Mouse (Mus musculus): Measurements from ENCODE around the gene Ciapin1. TPM values are rescaled to one million over a fixed set of nuclear protein-coding genes. Genes with fewer than 3 reads are reported as not detected.

Gene Ciapin1
- total RNA-seq (2014; fragmentation: Nextera tagmentation) (45.7 and 48.0 TPM in 2 replicates), total RNA-seq (2017) (46.1 and 72.3 TPM in 2 replicates)

DNA sequence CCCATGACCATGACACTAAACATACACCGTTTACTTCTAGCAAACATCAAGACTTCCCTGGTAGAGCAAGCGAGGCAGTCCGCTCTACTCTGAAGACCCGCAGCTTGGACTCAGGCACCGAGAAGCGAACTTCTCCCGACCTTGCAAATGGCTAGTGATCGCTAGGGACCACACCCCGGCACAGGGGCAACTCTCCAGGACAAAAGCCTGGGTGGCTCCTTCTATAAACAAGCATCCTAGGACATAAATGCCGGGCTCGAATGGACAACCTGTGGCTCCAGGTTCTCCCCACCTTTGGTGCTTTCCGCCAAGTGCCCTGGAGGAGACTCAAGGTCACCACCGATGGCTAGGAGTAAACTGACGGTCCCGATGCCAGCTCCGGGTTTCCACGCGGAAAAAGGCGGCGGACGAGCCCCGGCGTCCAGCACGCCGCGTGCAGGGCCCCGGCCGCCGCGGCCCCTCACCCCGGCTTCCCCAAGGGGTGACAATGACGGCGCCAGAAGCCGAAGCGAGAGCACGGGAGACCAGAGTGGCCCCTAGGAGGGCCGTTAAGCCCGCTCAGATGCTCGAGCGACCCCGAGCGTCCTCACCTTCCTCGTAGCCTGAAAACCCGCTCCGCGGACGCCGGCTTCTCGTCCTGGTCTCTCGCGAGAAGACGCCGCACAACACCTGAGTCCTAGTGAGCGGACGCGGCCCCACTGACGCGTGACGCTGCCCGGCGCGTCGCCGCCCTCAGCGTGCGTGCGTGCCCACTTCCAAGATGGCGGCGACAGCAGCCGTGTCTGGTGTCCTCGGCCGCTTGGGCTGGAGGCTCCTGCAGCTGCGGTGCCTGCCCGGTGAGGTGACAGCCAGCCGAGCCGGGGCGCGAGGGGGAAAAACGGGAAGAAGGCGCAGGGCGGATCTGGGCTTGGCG, at the start of gene Ciapin1, which contains the start of gene Coq9:
Gene Ciapin1, minus strand, starts transcription at position 697 of the 913 bp plus-strand sequence.
Gene Coq9, plus strand, starts transcription at position 660 of the 913 bp plus-strand sequence.
- ATAC-seq (replicated peaks; ENCODE audit: poor library complexity, severe bottlenecking) = peak; percentile 90

DNA sequence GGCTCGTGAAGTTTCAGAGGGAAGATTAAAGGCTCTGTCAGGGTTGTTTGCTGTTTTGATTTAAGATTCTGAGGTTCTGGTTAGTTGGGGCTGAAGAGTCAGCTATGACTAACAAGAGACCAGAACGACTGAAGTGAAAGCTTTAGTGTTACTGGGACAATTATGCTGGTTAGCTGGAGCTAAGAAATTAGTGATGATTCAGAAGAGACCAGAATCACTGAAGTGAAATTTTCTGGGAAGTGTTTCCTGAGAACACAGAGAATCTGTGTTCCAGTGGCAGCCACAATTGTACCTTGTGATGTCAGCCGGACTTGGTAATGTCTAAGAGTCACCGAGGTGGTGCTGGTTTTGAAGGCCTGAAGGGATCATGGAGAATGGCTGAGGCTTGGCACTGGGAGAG, 42.6 kb upstream of the Ciapin1 start:
- no peak for ATAC-seq (replicated peaks; ENCODE audit: poor library complexity, severe bottlenecking)

DNA sequence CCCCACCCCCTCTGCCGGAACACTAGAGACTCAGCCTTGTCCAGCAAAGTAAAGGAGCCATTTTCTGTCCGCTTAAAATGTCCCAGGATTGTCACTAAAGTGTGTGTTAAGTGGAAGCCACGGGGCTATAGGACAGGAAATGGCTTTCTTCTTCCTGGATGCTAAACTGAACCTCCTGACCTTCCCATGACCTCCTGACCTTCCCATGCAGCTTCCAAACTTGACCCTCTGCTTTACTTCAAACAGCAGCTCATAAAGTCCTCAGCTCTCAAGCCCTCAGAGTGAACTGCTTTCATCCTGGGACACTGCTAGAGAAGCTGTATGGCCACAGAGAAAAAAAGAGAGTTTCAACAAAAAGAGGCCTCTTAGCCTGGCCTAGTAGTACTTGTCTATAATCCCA, 38.7 kb upstream of the Ciapin1 start:
- no peak for ATAC-seq (replicated peaks; ENCODE audit: poor library complexity, severe bottlenecking)

DNA sequence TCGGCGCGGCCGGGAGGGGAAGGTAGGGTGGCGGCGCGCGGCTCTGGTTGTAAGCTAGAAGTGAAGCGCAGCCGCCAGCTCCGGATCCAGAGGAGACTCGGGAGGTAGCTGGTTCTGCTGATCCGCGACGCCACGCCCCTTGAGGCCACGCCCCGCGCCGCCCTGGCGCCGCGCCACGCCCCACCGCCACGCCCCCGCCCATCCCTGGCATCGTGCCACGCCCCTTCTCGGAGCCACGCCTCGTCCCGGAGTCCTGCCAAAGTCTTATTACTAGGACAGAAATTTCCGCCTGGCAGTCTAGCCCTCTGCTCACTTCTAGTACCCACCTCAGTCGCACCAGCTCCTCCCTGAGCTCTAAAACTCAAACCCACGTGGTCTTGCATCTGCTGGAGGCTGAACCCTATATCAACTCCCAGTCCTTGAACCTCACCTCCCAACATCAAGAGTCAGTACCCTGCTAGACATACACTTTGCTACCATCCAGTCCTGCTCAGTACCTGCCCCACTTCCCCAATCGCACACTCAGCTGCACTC, 38.1 kb upstream of the Ciapin1 start, which contains the start of gene Dok4:
Gene Dok4, minus strand, starts transcription at position 134 of the 534 bp plus-strand sequence.
- ATAC-seq (replicated peaks; ENCODE audit: poor library complexity, severe bottlenecking) = peak; percentile 77

DNA sequence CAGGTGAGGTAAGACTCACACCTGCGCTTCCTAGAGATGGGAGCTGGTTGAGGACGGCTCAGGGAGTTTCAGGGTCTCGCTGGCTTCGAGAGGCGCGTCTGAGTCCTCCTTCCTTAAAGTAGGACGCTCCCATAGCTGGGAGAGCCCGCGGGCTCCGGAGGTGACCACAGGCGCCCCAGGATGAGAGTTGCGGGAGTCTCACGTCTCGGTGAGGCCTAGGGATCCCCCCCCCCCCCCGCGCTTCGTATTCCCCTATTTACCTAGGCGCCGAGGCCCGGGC, 37.7 kb upstream of the Ciapin1 start:
- peak; percentile 2; the same call in 1 of the 2 replicates for ATAC-seq (replicated peaks; ENCODE audit: poor library complexity, severe bottlenecking)

DNA sequence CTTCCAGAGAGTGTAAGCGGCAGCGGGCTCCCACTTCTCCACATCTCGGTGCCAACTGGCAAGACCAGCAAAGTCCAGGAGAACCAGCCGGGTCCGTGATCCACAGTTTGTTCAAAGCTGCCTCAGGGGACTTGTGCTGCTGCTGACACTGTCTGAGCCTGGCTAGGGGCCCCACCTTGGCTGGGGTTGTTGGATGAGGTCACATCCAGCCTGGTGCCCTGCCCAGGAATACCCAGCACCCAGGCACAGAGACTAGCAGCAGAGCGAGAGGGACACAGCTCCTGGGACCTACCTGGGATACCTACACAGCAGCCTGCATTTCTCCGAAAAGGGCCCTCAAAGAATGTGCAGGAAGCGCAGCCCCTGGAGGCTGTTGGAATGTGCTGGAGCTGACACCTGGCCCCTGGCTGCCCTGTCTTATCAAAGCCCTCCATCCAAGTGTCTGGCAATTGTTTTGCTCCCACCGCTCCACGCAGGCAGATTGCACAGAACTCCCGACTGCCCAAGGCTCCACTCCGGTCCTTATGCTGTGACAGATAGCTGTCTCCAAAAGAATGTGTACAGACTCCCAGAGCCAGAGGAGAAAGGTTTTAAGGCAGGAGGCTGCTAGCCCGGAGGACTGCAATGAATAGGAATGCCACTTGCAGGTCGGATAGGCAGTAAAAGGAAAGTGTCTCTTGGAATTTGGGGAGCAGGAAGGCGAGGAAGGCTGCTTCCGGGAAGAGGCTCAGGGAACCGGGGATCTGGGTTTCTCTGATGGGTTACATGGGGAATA, 37.1 kb upstream of the Ciapin1 start:
- ATAC-seq (replicated peaks; ENCODE audit: poor library complexity, severe bottlenecking) = no peak

DNA sequence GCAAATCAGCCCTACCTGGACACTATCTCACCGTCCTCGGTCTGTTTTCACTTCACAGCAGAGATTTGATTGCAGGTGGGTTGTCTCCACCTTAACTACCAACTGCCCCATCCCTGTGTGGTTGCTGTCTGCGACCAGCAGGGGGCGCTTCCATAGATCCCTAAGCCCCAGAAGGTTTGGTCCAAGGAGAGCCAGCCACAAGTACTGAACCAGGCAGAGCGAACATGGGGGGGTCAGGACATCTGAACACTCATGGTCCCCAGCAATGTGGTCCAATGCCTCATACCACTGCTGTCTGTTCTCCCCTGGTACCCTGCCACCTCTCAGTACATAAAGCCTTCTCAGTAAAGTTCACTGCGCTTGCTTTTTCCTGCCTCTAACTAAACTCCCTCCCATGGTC, 36.2 kb upstream of the Ciapin1 start:
- ATAC-seq (replicated peaks; ENCODE audit: poor library complexity, severe bottlenecking) = peak; percentile 42

DNA sequence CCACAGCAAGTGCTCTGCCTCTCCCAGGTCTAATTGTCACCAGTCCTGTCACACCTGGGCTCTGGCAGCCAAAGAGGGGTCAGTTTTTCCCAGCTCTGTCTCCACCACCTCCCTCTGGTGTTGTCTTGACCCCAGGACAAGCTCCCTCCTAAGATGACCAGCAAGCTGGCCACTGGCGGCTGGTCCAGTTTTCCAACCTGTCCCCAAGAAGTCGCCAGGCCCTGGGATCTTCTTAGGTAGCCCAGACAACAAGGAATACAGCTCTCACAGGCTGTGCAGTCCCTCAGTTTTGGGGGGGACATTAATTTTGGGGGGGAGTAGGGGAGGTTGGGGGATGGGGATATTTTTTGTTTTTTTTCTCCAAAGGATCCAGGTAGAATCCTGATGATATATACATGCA, 34.4 kb upstream of the Ciapin1 start:
- no peak for ATAC-seq (replicated peaks; ENCODE audit: poor library complexity, severe bottlenecking)

DNA sequence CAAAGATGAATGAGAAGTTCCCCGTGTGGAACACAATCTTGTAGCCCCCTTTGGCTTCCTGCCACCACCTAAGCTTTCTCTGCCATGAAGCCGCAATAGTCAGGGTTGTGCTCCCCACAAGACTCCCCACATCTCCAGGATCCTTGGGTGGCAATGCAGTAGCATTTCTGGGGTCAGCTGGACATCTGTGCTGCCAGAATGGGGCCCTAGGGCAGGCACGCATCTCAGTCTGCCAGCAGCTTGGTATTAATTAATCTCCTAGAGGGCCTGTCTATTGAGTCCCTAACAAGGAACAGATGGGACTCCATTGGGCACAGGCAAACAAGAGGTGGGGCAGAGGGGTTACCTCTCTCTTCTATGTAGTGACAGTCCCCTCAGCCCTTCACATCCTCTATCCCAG, 34.0 kb upstream of the Ciapin1 start:
- no peak for ATAC-seq (replicated peaks; ENCODE audit: poor library complexity, severe bottlenecking)

DNA sequence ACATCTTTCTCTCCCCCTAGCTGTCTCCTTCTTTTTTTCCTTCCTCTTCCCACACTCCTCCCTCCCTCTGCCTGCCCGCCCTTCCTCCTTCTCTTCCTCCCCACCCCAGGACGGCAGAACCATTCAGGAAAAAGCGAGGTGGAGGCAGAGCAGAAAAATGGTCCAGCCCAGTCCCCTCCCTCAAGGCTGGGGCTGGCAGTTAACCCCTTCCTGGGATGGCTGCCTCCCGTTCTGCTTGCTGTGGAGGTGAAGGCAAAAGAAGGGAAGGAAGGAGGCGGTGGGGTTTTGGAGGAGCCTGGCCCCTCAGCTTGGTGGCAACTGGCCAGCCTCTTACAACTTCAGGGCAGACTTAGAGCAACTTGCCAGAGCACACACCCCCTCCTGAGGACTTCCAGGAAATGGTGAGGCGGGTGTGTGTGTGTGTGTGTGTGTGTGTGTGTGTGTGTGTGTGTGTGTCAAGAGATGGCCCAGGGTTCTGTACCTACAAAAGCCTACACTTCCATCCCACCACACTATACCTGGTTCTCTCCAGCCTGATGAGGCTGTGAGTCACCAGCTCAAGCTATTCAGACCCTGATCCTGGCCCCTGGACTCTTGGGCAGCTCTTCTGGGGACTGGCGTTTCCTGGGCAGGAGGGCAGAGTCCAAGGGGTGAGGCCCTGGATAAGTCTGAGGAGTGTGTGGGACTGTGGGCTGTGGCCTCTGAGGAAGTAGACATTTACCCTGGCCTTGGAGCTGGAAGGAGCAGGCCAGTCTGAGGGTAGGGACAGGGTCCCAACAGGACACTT, 33.1 kb upstream of the Ciapin1 start:
- peak; percentile 16 for ATAC-seq (replicated peaks; ENCODE audit: poor library complexity, severe bottlenecking)

DNA sequence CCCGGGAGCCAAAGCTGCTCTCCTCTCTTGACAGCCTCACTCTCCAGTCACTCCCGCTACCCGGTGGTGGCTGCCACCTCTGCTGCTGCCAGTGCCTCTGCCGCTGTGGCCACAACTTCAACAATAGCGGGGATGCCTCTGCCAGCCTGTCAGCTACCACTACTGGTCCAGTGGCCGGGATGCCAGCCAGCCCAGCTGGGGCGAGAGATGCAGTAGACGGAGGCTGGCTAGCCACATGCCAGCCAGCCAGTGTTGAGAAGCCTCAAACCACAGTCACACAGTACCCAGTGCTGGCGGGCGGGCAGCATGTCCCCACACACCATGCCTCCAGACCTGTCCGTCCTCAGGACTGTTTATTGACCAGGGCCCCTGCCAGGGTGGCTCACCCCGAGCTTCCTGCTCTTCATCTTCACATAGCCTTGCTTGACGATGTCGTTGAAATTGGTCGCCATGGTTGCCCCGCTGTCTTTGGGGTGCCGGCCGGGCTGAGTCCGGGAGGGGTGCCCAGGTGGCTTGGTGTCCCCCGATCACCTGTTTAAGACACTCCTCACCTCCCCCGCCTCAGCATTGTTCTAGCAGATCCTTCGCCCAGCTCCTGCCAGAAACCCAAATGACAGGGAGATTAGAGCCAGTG, 32.4 kb upstream of the Ciapin1 start:
- ATAC-seq (replicated peaks; ENCODE audit: poor library complexity, severe bottlenecking) = peak; percentile 55

DNA sequence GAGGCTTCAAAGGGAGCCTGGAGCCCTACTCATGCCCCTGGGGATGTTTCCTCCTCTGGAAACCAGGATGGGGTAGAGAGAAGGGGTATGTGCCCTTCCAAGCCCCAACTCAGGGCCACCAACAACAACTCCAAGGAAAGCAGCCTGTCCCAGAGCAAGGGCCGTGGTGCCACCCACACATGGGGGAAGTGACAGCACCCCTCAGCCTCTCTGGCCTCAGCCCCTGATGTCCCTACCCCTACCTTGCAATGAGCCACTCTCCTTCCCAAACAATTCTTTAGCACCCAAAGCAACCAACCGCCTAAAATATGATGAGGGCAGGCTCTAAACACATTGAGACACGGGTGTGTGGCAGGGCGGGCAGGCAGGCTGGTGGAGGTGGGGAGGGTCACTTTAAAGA, 31.8 kb upstream of the Ciapin1 start:
- no peak for ATAC-seq (replicated peaks; ENCODE audit: poor library complexity, severe bottlenecking)

DNA sequence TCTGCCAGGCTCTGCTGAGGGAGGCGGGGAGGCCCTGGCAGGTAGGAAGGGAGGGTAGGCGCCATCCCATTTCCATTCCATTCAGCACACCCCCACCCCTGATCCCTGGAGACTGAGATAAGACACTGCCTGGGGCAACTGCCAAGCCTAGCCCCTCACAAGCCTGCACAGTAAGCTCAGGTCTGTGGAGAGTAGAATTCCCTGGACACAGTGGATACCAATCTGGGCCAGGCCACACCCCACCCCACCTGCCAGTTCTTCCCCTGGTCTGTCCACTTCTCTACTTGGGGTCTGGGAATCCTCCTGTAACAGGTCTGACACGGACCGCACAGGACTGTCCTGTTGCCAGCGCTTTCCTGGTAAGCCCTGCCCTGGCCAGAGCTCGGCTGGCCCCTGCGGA, 31.0 kb upstream of the Ciapin1 start:
- ATAC-seq (replicated peaks; ENCODE audit: poor library complexity, severe bottlenecking) = no peak

DNA sequence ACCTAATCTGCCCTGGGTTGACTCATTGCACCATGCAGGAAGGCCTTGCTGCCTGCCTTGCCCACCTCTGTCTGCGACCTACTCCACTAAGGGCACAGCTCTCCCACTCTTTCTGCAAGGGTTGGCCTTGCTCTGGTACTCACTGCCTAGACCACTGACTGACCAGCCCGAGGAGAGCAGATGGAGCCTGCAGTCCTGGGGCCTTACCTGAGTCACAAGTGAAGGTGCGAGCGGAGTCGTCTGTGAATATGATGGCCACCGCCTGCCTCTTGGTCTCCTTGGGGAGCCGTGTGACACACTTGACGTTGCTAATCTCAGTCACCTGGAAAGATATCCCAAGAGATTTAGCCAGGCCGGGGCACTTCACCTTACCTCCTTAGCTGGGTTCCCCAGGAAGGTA, 28.8 kb upstream of the Ciapin1 start:
- no peak for ATAC-seq (replicated peaks; ENCODE audit: poor library complexity, severe bottlenecking)

DNA sequence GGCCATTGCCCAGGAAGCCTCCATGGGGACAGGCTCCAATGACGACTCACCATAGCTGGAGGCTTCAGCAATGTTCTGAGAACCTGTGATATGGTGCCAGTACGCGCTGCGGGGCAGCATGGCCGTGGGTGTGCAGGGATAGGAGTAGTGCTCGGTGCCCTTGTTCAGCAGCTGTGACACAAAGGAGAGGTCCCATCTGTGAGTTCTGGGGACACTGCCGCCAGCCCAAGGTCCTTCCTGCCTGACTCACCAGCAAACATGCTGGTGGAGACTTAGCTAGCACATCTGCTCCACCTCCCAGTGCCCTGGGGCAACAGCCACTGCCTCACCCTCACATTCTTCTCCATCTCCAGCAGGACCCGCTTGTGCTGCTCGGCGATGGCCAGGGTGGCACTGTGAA, 27.1 kb upstream of the Ciapin1 start:
- ATAC-seq (replicated peaks; ENCODE audit: poor library complexity, severe bottlenecking) = no peak

DNA sequence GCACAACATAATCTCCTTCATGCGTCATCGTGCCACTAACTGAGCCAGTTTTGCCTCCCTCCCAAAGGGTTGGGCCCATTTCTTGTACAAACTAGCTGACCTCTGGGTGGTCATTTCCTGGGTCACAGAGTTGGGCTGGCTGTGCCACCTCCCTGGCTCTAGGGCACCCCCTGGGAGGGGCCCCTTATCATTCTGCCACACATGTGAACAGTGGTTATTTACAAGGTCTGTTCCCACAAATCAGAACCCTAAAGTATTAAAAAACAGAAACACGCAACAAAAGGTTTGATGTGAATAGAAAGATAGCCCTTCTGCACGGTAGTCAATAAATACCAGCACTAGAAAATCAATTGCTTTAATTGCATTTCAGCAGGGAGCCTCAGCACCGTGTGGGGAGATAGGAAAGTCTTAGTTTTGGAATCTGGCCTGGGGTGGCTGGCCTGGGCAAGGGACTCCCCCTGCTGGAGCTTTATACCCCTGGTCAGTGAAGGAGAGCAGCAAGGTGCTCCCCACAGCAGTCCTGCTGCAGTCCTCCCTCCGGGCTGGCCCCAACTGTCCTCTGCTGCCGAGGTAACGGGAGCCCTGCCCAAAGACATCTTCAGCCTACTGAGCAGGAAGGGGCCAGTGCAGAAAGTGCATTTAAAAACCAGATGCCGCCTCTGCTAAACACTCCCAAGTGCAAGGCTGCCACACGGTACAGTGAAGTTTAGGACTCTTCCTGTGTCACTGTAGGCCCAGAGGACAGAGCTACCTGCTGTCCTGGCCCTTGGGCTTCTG, 25.9 kb upstream of the Ciapin1 start:
- no peak for ATAC-seq (replicated peaks; ENCODE audit: poor library complexity, severe bottlenecking)

DNA sequence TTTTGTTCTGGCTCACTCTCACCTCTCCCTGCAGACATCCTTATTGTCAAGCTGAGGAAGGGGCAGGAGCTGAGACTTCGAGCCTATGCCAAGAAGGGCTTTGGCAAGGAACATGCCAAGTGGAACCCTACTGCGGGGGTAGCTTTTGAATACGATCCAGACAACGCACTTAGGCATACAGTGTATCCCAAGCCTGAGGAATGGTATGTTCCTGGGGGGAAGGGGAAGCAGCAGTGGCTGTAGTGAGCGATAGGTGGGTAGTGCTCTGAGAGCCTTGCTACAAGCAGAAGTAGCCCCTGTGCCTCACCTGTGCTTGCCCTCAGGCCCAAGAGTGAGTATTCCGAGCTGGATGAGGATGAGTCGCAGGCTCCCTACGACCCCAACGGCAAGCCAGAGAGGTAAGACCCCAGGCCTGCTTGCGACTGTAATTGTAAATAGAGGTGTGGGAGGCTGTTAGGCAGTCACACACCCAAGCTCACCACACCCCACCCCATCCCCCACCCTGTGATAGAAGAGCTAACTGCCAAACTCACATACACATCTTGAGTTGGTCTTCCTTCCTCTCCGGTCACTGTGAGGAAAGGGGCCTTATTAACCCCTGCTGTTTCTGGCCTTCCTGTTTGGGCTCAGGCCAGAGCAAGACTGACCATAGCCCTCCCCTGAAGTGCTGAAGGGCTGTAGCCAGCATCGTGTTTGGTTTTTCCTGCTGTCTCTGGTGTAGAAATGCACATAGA, 24.5 kb upstream of the Ciapin1 start:
- ATAC-seq (replicated peaks; ENCODE audit: poor library complexity, severe bottlenecking) = no peak

DNA sequence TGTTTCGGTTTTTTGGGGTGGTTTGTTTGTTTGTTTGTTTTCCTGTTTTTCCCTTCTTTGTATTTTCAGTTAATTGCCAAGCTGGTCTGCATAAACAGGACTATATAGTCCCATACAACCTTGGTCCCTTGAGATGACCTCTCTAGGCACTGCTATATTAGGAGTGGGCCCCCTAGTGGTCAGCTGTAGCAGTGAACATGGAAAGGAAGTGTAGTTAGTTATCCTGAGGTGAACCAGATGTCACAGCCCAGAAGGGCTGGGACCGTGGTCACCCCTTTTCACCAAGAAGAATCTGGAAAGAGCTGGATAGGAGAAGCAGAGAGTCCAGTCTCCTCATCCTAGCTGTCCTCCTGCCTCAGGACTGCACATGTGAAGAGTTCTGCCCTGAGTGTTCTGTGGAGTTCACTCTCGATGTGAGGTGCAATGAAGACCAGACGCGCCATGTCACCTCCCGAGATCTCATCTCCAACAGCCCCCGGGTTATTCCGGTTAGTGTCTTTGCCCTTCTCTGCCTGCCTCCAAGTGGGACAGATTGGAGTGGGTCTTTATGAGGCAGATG, 23.3 kb upstream of the Ciapin1 start:
- ATAC-seq (replicated peaks; ENCODE audit: poor library complexity, severe bottlenecking) = peak; percentile 55

Data from granulocyte monocyte progenitor cell, adult 5-6 weeks (primary cell).